Mouse (Mus musculus) ES-Bruce4 (cell line): ENCODE measurements at regions not wholly inside any gene's neighbourhood (a gene's known extent, or its start where the extent isn't known, plus 50 kb on each side); places are given as distances from the start of the nearest gene placed in this dataset.
A peak's percentile ranks its signal among the peaks of the same experiment; 100 is the strongest.

ENCODE experiments used
- H3K27ac ChIP-seq: 2 replicates; pipeline ENCODE4 v1.5.1; 2012; ENCODE audit warnings: low read length, inconsistent platforms; ENCODE audit not compliant: insufficient read depth
- H3K27me3 ChIP-seq: 2 replicates; pipeline ENCODE4 v1.6.1; 2012; ENCODE audit warnings: mild to moderate bottlenecking, low read length, inconsistent platforms; ENCODE audit not compliant: control insufficient read depth, poor library complexity, insufficient read depth, severe bottlenecking
- H3K36me3 ChIP-seq: 2 replicates; pipeline ENCODE4 v1.6.1; 2012; ENCODE audit warnings: inconsistent platforms, mild to moderate bottlenecking, low read length, moderate library complexity; ENCODE audit not compliant: control insufficient read depth, poor library complexity, insufficient read depth, severe bottlenecking
- H3K4me1 ChIP-seq: one replicate; pipeline ENCODE4 v1.8.1; 2011; ENCODE audit warnings: low read length; ENCODE audit not compliant: control insufficient read depth, insufficient read depth
- H3K4me3 ChIP-seq: 2 replicates; pipeline ENCODE4 v1.5.1; 2011; ENCODE audit warnings: low read depth, mild to moderate bottlenecking, low read length
- H3K9ac ChIP-seq: 2 replicates; pipeline ENCODE4 v1.6.1; 2012; ENCODE audit warnings: low read depth, mild to moderate bottlenecking, inconsistent platforms; ENCODE audit not compliant: poor library complexity, severe bottlenecking
- H3K9me3 ChIP-seq: replicated peaks from 2 replicates; pipeline ENCODE4 v1.6.1; 2012; ENCODE audit warnings: mild to moderate bottlenecking, low read length, inconsistent platforms; ENCODE audit not compliant: control insufficient read depth, poor library complexity, insufficient read depth, severe bottlenecking
- CTCF ChIP-seq: IDR thresholded peaks from one replicate; pipeline ENCODE4 v1.8.1; 2011; ENCODE audit warnings: low read depth, low read length
- EP300 ChIP-seq: IDR thresholded peaks from 2 replicates; pipeline ENCODE4 v1.6.1; 2011; ENCODE audit warnings: low read depth, low read length; ENCODE audit not compliant: insufficient read depth
- POLR2A ChIP-seq: IDR thresholded peaks from one replicate; pipeline ENCODE4 v1.8.1; 2011; ENCODE audit warnings: low read length; ENCODE audit not compliant: insufficient read depth

DNA sequence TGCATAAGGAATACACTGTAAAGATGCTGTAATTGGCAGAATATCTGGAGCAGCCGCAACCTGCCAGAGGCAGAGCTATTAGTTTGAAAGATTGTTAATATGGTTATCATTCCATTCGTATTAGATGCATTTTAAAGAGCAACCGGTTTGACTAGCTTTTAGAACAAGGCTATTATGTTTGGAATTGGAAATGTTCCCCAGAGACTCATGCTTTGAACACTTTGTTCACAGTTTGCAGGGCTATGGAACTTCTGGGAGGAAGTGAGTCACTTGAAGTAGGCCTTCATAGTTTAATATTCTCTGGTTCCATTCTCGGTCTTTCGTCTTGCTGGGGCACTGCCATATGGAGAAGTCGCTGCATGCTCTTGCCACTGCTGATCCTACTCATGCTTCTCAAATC is 443.1 kb upstream of the Sphkap start:
- Histone ChIP-seq H3K4me1 (peaks cover 2% of the 10 kb centered on the region), H3K9me3 (no peaks in the 10 kb centered on the region), H3K4me3 (no peak overlapping the region), H3K9ac (no peak overlapping the region), H3K36me3 (no peaks in the 10 kb centered on the region), H3K27ac (no peak overlapping the region), H3K27me3 (no peaks in the 10 kb centered on the region)
- no peak for TF ChIP-seq EP300

DNA sequence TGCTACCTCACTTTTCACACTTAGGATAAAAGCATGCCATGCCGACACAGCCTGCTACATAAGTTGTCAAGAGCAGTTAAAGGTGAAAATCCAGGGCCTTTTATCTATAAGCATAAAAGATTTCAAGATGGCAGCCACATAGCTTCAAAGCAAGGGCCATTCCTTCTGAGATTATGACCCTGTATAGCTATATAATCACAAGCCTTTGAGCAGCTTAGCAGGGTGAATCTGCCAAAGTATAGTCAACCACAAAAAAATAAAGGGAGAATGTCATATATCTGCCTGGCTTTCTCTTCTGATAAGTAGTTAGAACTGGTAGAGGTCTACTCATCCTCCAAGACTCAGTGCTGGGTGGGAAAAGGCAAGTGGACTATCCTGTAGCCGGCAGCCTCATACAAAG is 440.4 kb upstream of the Sphkap start:
- peaks cover 2% of the 10 kb centered on the region for H3K4me1 ChIP-seq
- H3K4me3 ChIP-seq: no peak overlapping the region
- no peaks in the 10 kb centered on the region; the same call in 1 of the 2 replicates for H3K9me3 ChIP-seq
- H3K36me3 ChIP-seq: no peaks in the 10 kb centered on the region
- no peaks in the 10 kb centered on the region for H3K27me3 ChIP-seq
- no peak overlapping the region for H3K9ac ChIP-seq
- TF ChIP-seq POLR2A: no peak
- no peak for TF ChIP-seq EP300
- no peak for TF ChIP-seq CTCF
- H3K27ac ChIP-seq: no peak overlapping the region

DNA sequence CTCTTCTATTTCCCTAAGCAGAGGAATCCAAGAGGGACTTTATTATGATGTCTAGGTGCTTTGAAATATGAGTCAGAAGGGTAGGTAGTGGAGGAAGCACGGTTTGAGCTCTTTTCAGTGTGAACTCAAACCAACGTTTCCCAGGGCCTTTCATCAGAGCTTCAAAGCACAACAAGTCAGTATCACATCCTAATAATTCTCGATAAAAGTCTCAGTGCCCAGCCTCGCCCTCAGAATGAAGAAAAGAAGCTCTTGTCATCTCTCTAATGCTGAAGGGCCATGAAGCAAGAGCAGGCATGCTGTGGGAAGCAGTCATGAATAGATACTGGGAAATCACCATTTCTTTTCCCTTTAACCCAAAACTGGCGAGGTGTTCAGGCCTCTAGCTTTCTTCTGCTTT is 440.0 kb upstream of the Sphkap start:
- Histone ChIP-seq H3K9ac (no peak overlapping the region), H3K36me3 (no peaks in the 10 kb centered on the region), H3K9me3 (no peaks in the 10 kb centered on the region; the same call in 1 of the 2 replicates), H3K27me3 (no peaks in the 10 kb centered on the region), H3K27ac (no peak overlapping the region), H3K4me3 (no peak overlapping the region), H3K4me1 (peaks cover 2% of the 10 kb centered on the region)
- TF ChIP-seq POLR2A (no peak), CTCF (no peak), EP300 (no peak)

DNA sequence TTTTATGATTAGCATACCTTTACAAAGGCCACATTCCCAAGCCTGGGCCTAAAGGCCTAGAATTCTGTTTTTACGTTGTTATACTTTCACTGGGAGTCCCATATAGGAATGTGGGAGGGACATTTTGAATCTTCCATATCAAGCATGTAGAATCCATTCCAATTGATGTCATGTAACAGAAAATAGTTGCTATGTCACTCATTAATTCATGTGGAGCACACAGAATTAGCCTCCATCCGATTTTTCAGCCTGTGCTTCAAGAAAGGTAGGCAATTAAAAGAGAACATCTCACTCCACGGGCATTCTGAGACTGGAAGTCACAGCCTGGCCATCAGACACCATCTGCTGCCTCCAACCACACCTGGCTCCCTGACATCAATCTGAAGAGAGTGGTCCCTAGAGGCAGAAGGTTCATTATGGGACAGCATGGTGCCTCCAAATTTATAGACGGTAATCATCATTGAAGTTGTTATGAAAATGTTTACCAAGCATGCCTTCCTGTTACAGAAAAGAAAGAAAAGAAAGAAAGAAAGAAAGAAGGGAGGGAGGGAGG is 436.9 kb upstream of the Sphkap start:
- Histone ChIP-seq H3K9me3 (no peaks in the 10 kb centered on the region; the same call in 1 of the 2 replicates), H3K27ac (peak overlapping the region; percentile 72), H3K27me3 (no peaks in the 10 kb centered on the region), H3K4me3 (no peak overlapping the region), H3K4me1 (no peaks in the 10 kb centered on the region), H3K36me3 (no peaks in the 10 kb centered on the region), H3K9ac (no peak overlapping the region)
- TF ChIP-seq EP300 (peak; percentile 75; the same call in 1 of the 2 replicates), CTCF (no peak)

DNA sequence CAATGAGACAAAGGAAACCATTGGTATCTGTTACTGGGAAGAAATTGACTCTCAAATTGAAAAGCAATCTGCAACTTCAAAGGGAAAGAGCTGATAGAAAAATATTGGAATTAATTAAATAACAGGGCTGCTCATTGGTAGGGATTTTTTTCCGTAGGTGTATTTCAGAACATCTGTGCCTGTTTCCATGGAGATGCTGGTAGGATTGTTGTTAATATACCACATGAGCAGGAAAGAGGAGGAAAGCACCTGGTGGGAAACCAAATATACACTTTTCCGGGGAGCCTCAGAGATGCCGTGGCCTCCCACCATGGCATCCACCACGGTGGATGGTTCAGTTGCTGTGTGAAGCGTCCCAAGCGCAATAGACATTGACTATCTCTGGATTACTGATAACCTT is 428.0 kb upstream of the Sphkap start:
- H3K36me3 ChIP-seq: no peaks in the 10 kb centered on the region
- no peaks in the 10 kb centered on the region for H3K4me1 ChIP-seq
- H3K27ac ChIP-seq: no peak overlapping the region
- no peaks in the 10 kb centered on the region for H3K9me3 ChIP-seq
- H3K4me3 ChIP-seq: no peak overlapping the region
- TF ChIP-seq CTCF (no peak), EP300 (no peak), POLR2A (no peak)
- no peak overlapping the region for H3K9ac ChIP-seq
- no peaks in the 10 kb centered on the region for H3K27me3 ChIP-seq

DNA sequence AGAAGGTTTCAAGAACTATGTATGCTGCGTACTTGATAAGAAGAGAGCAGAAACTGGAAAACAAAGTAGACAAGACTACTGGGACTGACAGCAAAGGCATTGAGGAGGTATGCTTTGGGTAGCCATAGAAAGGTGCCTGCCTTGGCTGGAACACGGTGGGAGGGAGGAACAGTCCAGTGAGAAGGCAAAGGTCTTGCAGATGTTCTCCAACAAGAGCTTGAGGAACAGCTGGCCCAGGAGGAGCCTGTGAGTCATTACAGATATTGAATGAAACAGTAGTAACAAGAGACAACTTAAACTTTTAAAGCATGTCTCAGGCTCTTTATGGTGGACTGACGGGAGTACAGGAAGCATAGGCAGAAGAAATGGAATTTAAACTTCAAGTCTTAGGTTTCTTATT is 424.9 kb upstream of the Sphkap start:
- Histone ChIP-seq H3K4me1 (no peaks in the 10 kb centered on the region), H3K27ac (no peak overlapping the region), H3K9me3 (no peaks in the 10 kb centered on the region), H3K4me3 (no peak overlapping the region), H3K36me3 (no peaks in the 10 kb centered on the region), H3K27me3 (no peaks in the 10 kb centered on the region), H3K9ac (no peak overlapping the region)
- no peak for TF ChIP-seq EP300
